Mouse (Mus musculus): Measurements from ENCODE around the gene Zfp786. TPM values are rescaled to one million over a fixed set of nuclear protein-coding genes. Genes with fewer than 3 reads are reported as not detected.
"Not testable (repeated sequence)": the region's sequence is repeated elsewhere in the genome, so short reads cannot be mapped to it uniquely, and the experiment has no call there.

The Zfp786 gene
- total RNA-seq, 2 experiments from 2014 or later: 2.1 to 2.7 TPM

GRCm38 (mm10) chr6:47784707-47785412, 45.8 kb downstream of the Zfp786 start:
- no peak for DNase-seq (ENCODE audit: low spot score in 2 of 2)

DNA sequence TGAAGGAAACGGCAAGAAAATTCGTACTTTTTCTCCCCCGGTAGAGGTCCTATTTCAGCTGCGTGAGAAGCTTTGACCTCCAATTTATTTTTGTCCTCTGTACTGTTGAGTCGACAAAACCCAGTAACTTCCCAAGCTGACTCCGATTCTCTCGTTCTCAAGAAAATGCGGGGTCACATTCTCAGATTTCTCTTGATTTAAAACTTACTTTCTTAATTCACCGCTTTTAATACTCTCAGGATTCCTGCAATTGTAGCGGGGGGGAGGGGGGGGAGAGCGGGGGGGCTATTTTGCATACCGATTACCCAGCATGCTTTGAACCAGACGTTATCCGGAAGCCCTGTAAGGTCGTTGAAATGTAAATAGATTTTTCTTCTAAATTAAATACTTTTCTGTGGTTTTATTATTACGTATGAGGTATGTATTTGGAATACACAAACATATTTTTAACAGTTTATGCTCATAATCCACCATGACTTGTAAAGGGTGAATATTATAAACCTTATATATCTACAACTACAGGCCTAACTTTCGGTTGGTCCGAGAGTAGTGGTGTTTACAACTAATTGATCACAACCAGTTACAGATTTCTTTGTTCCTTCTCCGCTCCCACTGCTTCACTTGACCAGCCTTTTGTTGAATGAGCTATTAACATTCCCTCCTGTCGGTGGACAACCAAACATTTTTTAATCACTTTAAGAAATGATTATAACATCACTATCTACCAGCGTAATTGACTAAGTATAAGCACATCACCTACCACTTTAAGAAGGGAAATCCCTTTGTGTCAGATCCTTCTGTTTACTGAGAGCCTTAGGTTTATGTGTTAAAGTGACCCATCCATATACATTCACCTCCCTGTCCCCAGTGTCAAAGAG, 49.3 kb downstream of the Zfp786 start:
- no peak for DNase-seq (ENCODE audit: low spot score in 2 of 2)

GRCm38 (mm10) chr6:47780576-47781013, 50.1 kb downstream of the Zfp786 start:
- no peak for DNase-seq (ENCODE audit: low spot score in 2 of 2)

DNA sequence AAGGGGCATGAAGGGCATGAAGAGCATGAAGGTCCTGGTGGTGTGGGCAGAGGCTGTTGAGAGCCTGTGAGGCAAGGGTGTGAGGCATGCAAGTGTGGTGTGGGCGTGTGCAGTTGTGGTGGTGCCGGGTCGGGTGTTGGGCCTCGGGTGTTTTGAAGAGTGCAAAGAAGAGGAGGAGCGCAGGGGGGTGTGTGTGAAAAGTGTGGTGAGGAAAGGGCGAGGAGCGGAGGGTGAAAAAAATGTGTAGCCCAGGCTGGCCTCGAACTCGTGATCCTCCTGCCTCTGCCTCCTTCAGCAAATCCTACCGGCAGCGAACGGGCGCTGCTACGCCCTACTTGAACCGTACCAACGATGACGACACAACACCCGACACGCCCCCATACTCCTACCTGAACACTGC, 58.9 kb downstream of the Zfp786 start:
- not testable (repeated sequence) for DNase-seq (ENCODE audit: low spot score in 2 of 2)

- DNase-seq (ENCODE audit: low spot score in 2 of 2): not testable (repeated sequence)
These were observed 59.6 kb downstream of the Zfp786 start for GRCm38 (mm10) chr6:47771113-47771512.

- DNase-seq (ENCODE audit: low spot score in 2 of 2): not testable (repeated sequence)
These were observed 60.8 kb downstream of the Zfp786 start for GRCm38 (mm10) chr6:47769861-47770260.

Small RNA genes within 50 kb of the gene (microRNA-seq; reads per million reads assigned to microRNA genes)
- gene Mir704: not detected

Other genes starting within 250 kb of the Zfp786 start
- gene Ezh2, start 235.5 kb downstream of the Zfp786 start, total RNA-seq (2021): 10 to 100 TPM; 51.2 to 59.1 TPM
- 100 to 1,000 TPM; 115 to 130 TPM for gene Pdia4, start 17.4 kb downstream of the Zfp786 start, total RNA-seq (2021)
- 10 to 100 TPM; 16.7 to 18.0 TPM for gene Zfp398, start 4.8 kb upstream of the Zfp786 start, total RNA-seq (2021)
- gene Zfp282, start 46.3 kb upstream of the Zfp786 start, total RNA-seq (2021): 10 to 100 TPM; 19.7 to 19.8 TPM
- gene Zfp212, start 89.6 kb upstream of the Zfp786 start, total RNA-seq (2021): 10 to 100 TPM; 26.6 to 26.8 TPM
- 10 to 100 TPM; 16.3 to 19.0 TPM for gene Zfp956, start 122.5 kb upstream of the Zfp786 start, total RNA-seq (2021)
- 10 to 100 TPM; 43.3 to 44.0 TPM for gene Zfp777, start 218.0 kb upstream of the Zfp786 start, total RNA-seq (2021)